Mouse (Mus musculus) mature B cell (primary cell): ENCODE results near the gene Mageb16.

Experiments
- in situ Hi-C: fragments of 300-500 bp; cut with MboI; formaldehyde crosslinking; loops from 2 replicates; pipeline ENCODE4 v1.14.3; 2019

Mageb16 gene

GRCm38 (mm10) chrX:79671411-79671810 lies at the start of gene Mageb16:
TSS of gene Mageb16 (minus strand) at chrX:79671435.
- in situ Hi-C loops: no loop called here

- in situ Hi-C loops: no loop called here
Observed at GRCm38 (mm10) chrX:79651091-79651490, 20.1 kb downstream of the Mageb16 start.

- in situ Hi-C loops: no loop called here
Observed at GRCm38 (mm10) chrX:79635396-79635795, 35.8 kb downstream of the Mageb16 start.

- in situ Hi-C loops: no loop called here
Observed at GRCm38 (mm10) chrX:79606462-79606861, 64.8 kb downstream of the Mageb16 start.
